Mouse (Mus musculus) heart, postnatal 0 days (tissue): Measurements from ENCODE around the gene Fgf18.

Experiments
- CTCF ChIP-seq: IDR thresholded peaks from 2 replicates; pipeline ENCODE4 v1.5.1; 2016; ENCODE audit warnings: antibody characterized with exemption, control low read depth, low read depth
- EP300 ChIP-seq: IDR thresholded peaks from 2 replicates; pipeline ENCODE4 v1.6.1; 2016; ENCODE audit warnings: antibody characterized with exemption, low read depth

DNA sequence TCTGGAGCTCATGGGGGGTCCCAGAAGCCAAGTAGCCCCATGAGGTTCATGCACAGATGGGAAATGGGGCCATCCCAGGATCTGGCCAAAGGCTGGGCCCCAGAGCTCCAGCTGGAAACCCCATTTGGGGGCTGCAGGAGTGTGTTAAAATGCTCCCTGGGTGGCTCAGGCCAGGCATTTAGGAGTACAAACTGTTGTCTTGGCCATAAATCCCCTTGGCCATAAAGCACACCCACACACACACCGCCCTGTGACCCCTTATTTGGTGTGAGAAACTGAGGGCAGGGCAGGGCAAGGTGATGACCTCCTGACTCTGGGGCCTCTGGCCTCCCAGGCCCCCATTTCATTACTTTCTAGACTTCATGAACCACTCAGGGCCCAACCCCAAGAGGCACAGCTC, 61.2 kb downstream of the Fgf18 start:
- no peak for TF ChIP-seq EP300
- TF ChIP-seq CTCF: no peak
